Mouse (Mus musculus): ENCODE results near the gene Ikbke. TPM values are rescaled to one million over a fixed set of nuclear protein-coding genes. Genes with fewer than 3 reads are reported as not detected.
A peak's percentile ranks its signal among the peaks of the same experiment; 100 is the strongest.

Gene Ikbke
- total and polyA plus RNA-seq, 2 experiments from 2014 or later: 0.65 to 1.9 TPM

GRCm38 (mm10) chr1:131311284-131311683 is 31.9 kb upstream of the Ikbke start:
- no peak for TF ChIP-seq CTCF (IDR thresholded peaks at IDR 0.05; ENCODE audit: low read depth)
- WGBS: 83% methylated on average over 3 of the region's 3 CpGs
- Histone ChIP-seq H3K9ac (no peak overlapping the region), H3K27me3 (ENCODE audit: insufficient read depth, low read length) (no peaks in the 10 kb centered on the region), H3K4me2 (ENCODE audit: low read depth) (no peak overlapping the region), H3K27ac (ENCODE audit: low read depth, low read length) (no peak overlapping the region), H3K4me3 (ENCODE audit: low read depth, low read length) (no peak overlapping the region), H3K36me3 (ENCODE audit: insufficient read depth) (peaks cover 54% of the 10 kb centered on the region), H3K9me3 (ENCODE audit: low read length) (no peaks in the 10 kb centered on the region), H3K4me1 (ENCODE audit: insufficient read depth) (no peaks in the 10 kb centered on the region)
- no peak for DNase-seq
- no peak for ATAC-seq

- 86% methylated on average over 5 of the region's 5 CpGs for WGBS
- Histone ChIP-seq H3K9me3 (ENCODE audit: low read length) (no peaks in the 10 kb centered on the region), H3K36me3 (ENCODE audit: insufficient read depth) (peaks cover 46% of the 10 kb centered on the region), H3K4me3 (ENCODE audit: low read depth, low read length) (no peak overlapping the region), H3K4me1 (ENCODE audit: insufficient read depth) (no peaks in the 10 kb centered on the region), H3K9ac (no peak overlapping the region), H3K4me2 (ENCODE audit: low read depth) (no peak overlapping the region), H3K27me3 (ENCODE audit: insufficient read depth, low read length) (no peaks in the 10 kb centered on the region), H3K27ac (ENCODE audit: low read depth, low read length) (no peak overlapping the region)
- no peak for TF ChIP-seq CTCF (IDR thresholded peaks at IDR 0.05; ENCODE audit: low read depth)
- DNase-seq (no peak), ATAC-seq (no peak)
Measured at GRCm38 (mm10) chr1:131310237-131310818, 30.9 kb upstream of the Ikbke start.

- DNase-seq: no peak
- Histone ChIP-seq H3K27ac (ENCODE audit: low read depth, low read length) (no peak overlapping the region), H3K9me3 (ENCODE audit: low read length) (no peaks in the 10 kb centered on the region), H3K4me3 (ENCODE audit: low read depth, low read length) (no peak overlapping the region), H3K9ac (no peak overlapping the region), H3K4me2 (ENCODE audit: low read depth) (no peak overlapping the region), H3K27me3 (ENCODE audit: insufficient read depth, low read length) (no peaks in the 10 kb centered on the region), H3K4me1 (ENCODE audit: insufficient read depth) (no peaks in the 10 kb centered on the region), H3K36me3 (ENCODE audit: insufficient read depth) (peaks cover 47% of the 10 kb centered on the region)
- WGBS: 96% methylated on average over 2 of the region's 2 CpGs
- TF ChIP-seq CTCF (IDR thresholded peaks at IDR 0.05; ENCODE audit: low read depth): no peak
- ATAC-seq: no peak
Measured at GRCm38 (mm10) chr1:131300750-131301149, 21.3 kb upstream of the Ikbke start.

GRCm38 (mm10) chr1:131299788-131300187 is 20.4 kb upstream of the Ikbke start:
- TF ChIP-seq CTCF (IDR thresholded peaks at IDR 0.05; ENCODE audit: low read depth): no peak
- Histone ChIP-seq H3K4me2 (ENCODE audit: low read depth) (no peak overlapping the region), H3K9ac (no peak overlapping the region), H3K9me3 (ENCODE audit: low read length) (no peaks in the 10 kb centered on the region), H3K27me3 (ENCODE audit: insufficient read depth, low read length) (no peaks in the 10 kb centered on the region), H3K4me1 (ENCODE audit: insufficient read depth) (no peaks in the 10 kb centered on the region), H3K36me3 (ENCODE audit: insufficient read depth) (peaks cover 56% of the 10 kb centered on the region), H3K4me3 (ENCODE audit: low read depth, low read length) (no peak overlapping the region), H3K27ac (ENCODE audit: low read depth, low read length) (no peak overlapping the region)
- WGBS: 69% methylated on average over 6 of the region's 6 CpGs
- ATAC-seq: no peak
- DNase-seq: peak; percentile 42

- TF ChIP-seq CTCF (IDR thresholded peaks at IDR 0.05; ENCODE audit: low read depth): no peak
- Histone ChIP-seq H3K27ac (ENCODE audit: low read depth, low read length) (no peak overlapping the region), H3K4me3 (ENCODE audit: low read depth, low read length) (no peak overlapping the region), H3K4me2 (ENCODE audit: low read depth) (no peak overlapping the region), H3K9me3 (ENCODE audit: low read length) (no peaks in the 10 kb centered on the region), H3K36me3 (ENCODE audit: insufficient read depth) (peaks cover 56% of the 10 kb centered on the region), H3K9ac (no peak overlapping the region), H3K27me3 (ENCODE audit: insufficient read depth, low read length) (no peaks in the 10 kb centered on the region), H3K4me1 (ENCODE audit: insufficient read depth) (no peaks in the 10 kb centered on the region)
- DNase-seq (no peak), ATAC-seq (no peak)
- WGBS: 28% methylated on average over 3 of the region's 3 CpGs
Measured at GRCm38 (mm10) chr1:131299240-131299639, 19.8 kb upstream of the Ikbke start.

GRCm38 (mm10) chr1:131298171-131298570 is 18.8 kb upstream of the Ikbke start:
- Histone ChIP-seq H3K4me2 (ENCODE audit: low read depth) (no peak overlapping the region), H3K9ac (no peak overlapping the region), H3K4me1 (ENCODE audit: insufficient read depth) (no peaks in the 10 kb centered on the region), H3K9me3 (ENCODE audit: low read length) (no peaks in the 10 kb centered on the region), H3K27ac (ENCODE audit: low read depth, low read length) (no peak overlapping the region), H3K27me3 (ENCODE audit: insufficient read depth, low read length) (no peaks in the 10 kb centered on the region), H3K36me3 (ENCODE audit: insufficient read depth) (peaks cover 56% of the 10 kb centered on the region), H3K4me3 (ENCODE audit: low read depth, low read length) (no peak overlapping the region)
- TF ChIP-seq CTCF (IDR thresholded peaks at IDR 0.05; ENCODE audit: low read depth): no peak
- no peak for DNase-seq
- ATAC-seq: no peak
- 88% methylated on average over 9 of the region's 9 CpGs for WGBS

- Histone ChIP-seq H3K27me3 (ENCODE audit: insufficient read depth, low read length) (no peaks in the 10 kb centered on the region), H3K36me3 (ENCODE audit: insufficient read depth) (peaks cover 65% of the 10 kb centered on the region), H3K4me3 (ENCODE audit: low read depth, low read length) (no peak overlapping the region), H3K9ac (no peak overlapping the region), H3K4me2 (ENCODE audit: low read depth) (no peak overlapping the region), H3K9me3 (ENCODE audit: low read length) (no peaks in the 10 kb centered on the region), H3K4me1 (ENCODE audit: insufficient read depth) (no peaks in the 10 kb centered on the region), H3K27ac (ENCODE audit: low read depth, low read length) (no peak overlapping the region)
- no peak for ATAC-seq
- 93% methylated on average over 7 of the region's 7 CpGs for WGBS
- no peak for TF ChIP-seq CTCF (IDR thresholded peaks at IDR 0.05; ENCODE audit: low read depth)
- no peak for DNase-seq
Measured at GRCm38 (mm10) chr1:131296726-131297125, 17.3 kb upstream of the Ikbke start.

Data from forebrain, postnatal 0 days (tissue).